Mouse (Mus musculus) stomach, postnatal 0 days (tissue): ENCODE measurements around the gene Abhd14a. TPM values are rescaled to one million over a fixed set of nuclear protein-coding genes. Genes with fewer than 3 reads are reported as not detected.
A peak's percentile ranks its signal among the peaks of the same experiment; 100 is the strongest.

Experiments
- ATAC-seq: fragments of 200-750 bp; cut with Nextera tagmentation; 2 replicates; pipeline ENCODE4 v1.8.0; 2017; ENCODE audit not compliant: low FRiP score, low TSS enrichment
- DNase-seq: peaks from one replicate; pipeline ENCODE4 v3.0.0-alpha.2; 2016; ENCODE audit warnings: low spot score
- H3K27ac ChIP-seq: fragments of 300-500 bp; sonication (generic); replicated peaks from 2 replicates; pipeline ENCODE4 v1.5.1; 2014; ENCODE audit warnings: mild to moderate bottlenecking, control low read depth
- H3K27me3 ChIP-seq: fragments of 300-500 bp; sonication (generic); 2 replicates; pipeline ENCODE4 v1.6.1; 2014; ENCODE audit warnings: low read length; ENCODE audit not compliant: control insufficient read depth, insufficient read depth
- H3K36me3 ChIP-seq: fragments of 300-500 bp; sonication (generic); 2 replicates; pipeline ENCODE4 v1.6.1; 2014; ENCODE audit warnings: low read length, mixed read lengths; ENCODE audit not compliant: control insufficient read depth, insufficient read depth
- H3K4me1 ChIP-seq: fragments of 300-500 bp; sonication (generic); replicated peaks from 2 replicates; pipeline ENCODE4 v1.6.1; 2014; ENCODE audit warnings: antibody characterized with exemption; ENCODE audit not compliant: control insufficient read depth, insufficient read depth
- H3K4me2 ChIP-seq: fragments of 300-500 bp; sonication (generic); replicated peaks from 2 replicates; pipeline ENCODE4 v1.6.1; 2014; ENCODE audit warnings: low read depth, mild to moderate bottlenecking, control low read depth, moderate library complexity
- H3K4me3 ChIP-seq: fragments of 300-500 bp; sonication (generic); 2 replicates; pipeline ENCODE4 v1.5.1; 2014; ENCODE audit warnings: low read depth, low read length, control low read depth
- H3K9ac ChIP-seq: fragments of 300-500 bp; sonication (generic); 2 replicates; pipeline ENCODE4 v1.6.1; 2014; ENCODE audit warnings: mild to moderate bottlenecking, low read length, control low read depth, mixed read lengths
- H3K9me3 ChIP-seq: fragments of 300-500 bp; sonication (generic); 2 replicates; pipeline ENCODE4 v1.6.1; 2016; ENCODE audit warnings: low read length; ENCODE audit not compliant: control insufficient read depth
- CTCF ChIP-seq: IDR thresholded peaks from 2 replicates; pipeline ENCODE4 v1.5.1; 2016; ENCODE audit warnings: antibody characterized with exemption, low read depth, mild to moderate bottlenecking, moderate library complexity
- EP300 ChIP-seq: optimal IDR thresholded peaks from 2 replicates; pipeline ENCODE3; 2016; ENCODE audit warnings: antibody characterized with exemption
- WGBS: fragments of 180-500 bp; shearing (Covaris S2); extraction: QIAGEN DNeasy Blood & Tissue Kit; methylation state at CpG from one replicate; pipeline ENCODE4 v1.1.7; 2014; 5-methylcytosine and 5-hydroxymethylcytosine counted together
- polyA plus RNA-seq: library from polyadenylated mRNA; unstranded; fragments of >200 nt; fragmentation: Nextera tagmentation; extraction: Ambion mirVana; gene quantifications from 2 replicates; pipeline ENCODE4 v1.2.1, GENCODE M21; 2015

The Abhd14a gene
- polyA plus RNA-seq, 1 experiment from 2014 or later: 23.2 TPM

DNA sequence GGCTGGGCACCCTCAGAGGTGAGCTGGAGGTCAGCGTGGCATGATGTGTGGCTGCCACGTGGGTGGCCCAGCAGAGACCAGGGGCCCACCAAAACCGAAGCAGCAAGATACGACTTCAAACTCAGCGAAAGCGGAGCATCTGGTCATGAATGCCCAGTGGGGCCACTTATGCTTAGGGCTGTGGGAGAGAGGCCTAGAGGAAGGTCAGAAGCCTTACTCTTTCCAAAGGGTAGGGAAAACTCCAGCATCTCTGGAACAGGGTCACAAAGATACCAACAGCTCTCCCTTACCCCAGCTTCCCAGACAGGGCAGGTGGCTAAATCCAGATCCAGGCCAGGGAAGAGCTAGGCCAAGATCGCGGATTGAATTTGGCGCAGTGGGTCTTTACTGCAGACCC, 9.7 kb upstream of the Abhd14a start:
- TF ChIP-seq CTCF: no peak
- no peak for TF ChIP-seq EP300
- H3K36me3 ChIP-seq: no peaks in the 10 kb centered on the region
- DNase-seq: no peak
- WGBS: 69% methylated on average over 9 of the region's 9 CpGs
- H3K4me1 ChIP-seq: peaks cover 12% of the 10 kb centered on the region; the same call in 1 of the 2 replicates
- H3K9me3 ChIP-seq: no peaks in the 10 kb centered on the region
- no peak for ATAC-seq
- no peak overlapping the region for H3K9ac ChIP-seq
- H3K27me3 ChIP-seq: no peaks in the 10 kb centered on the region
- H3K27ac ChIP-seq: peak overlapping the region; percentile 13; the same call in 1 of the 2 replicates
- H3K4me2 ChIP-seq: no peak overlapping the region
- H3K4me3 ChIP-seq: no peak overlapping the region

DNA sequence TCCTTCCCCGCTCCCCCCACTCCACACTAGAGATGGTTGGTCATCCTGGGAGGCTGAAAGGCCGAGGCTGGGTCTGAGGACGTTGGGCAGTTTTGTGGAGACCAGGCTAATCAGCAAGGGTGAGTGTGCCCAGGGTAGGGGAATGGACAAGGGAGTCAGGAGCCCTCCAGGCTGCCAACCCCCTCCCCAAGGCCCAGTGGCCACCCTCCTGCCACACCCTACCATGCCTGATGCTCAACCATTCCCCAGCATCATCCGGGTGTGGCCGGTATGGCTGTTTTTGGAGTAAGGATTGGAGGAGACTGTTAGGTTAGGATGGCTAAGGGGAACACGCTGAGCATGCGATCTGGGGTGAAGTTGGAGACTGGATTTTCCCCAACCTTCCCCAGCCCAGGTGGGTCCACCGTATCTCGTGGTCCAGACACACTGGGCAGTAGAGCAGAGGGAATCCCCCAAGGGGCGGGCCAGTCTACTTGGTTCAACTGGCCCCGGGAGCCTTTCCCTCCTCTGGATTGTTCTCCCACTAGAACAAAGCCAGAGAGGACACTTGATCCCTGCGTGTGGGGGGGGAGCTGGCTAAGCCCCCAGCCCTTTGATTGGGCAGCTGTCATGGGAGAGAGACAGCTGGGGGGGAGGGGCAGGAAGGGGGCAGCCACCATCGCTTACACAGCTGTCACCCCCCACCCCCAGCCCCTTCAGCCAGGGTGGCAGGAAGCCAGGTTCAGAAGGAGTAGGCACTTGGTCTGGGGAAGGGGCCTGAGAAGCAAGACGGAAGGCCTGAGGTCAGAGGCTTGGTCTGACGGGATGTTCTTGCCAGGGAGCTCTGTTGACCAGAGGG, 9.1 kb upstream of the Abhd14a start:
- Histone ChIP-seq H3K27me3 (no peaks in the 10 kb centered on the region), H3K36me3 (no peaks in the 10 kb centered on the region), H3K9me3 (no peaks in the 10 kb centered on the region), H3K27ac (peak overlapping the region; percentile 30; the same call in 1 of the 2 replicates), H3K9ac (0 out of 2 replicates have a peak overlapping the region, but pooled peaks have one; percentile 27), H3K4me1 (peaks cover 12% of the 10 kb centered on the region; the same call in 1 of the 2 replicates), H3K4me2 (no peak overlapping the region), H3K4me3 (no peak overlapping the region)
- WGBS: 44% methylated on average over 15 of the region's 15 CpGs
- ATAC-seq (no peak), DNase-seq (no peak)
- no peak for TF ChIP-seq EP300
- TF ChIP-seq CTCF: no peak

DNA sequence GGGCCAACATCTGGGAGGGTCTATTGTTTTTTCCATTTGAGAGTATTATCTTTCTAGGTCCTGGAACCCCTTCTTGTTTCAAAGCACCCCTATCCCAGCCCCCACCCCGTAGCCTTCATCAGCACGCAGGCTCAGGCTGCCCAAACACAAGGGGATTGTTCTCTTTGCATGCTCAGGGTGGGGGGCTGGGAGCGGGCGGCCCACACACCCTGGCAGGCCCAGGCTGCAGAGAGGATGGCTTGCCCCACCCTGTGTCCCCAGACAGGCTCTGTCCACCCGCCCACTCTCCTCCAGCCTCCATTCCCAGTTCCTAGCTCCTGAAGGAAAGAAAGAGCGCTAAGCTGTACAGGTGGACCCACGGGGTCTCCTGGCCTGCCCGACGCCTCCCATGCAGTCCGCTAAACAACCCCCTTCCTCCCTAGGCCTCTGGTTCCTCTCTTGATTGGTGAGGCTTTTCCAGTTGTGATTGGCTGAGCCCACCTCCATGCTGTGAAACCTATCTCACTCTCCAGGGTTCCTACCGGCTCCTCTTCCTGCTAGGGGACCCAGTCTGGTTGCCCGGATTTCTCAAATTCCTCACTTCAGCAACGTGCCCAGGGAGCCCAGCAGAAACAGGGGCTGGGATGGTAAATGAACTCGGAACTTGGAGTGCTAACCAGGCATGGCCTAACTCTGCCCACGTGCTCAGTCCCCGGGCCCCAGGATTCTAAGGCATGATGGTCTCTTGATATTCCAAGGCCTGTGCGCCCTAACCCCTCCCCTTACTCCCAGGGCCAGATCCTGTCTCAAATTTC, 7.6 kb upstream of the Abhd14a start:
- no peak for ATAC-seq
- no peak for DNase-seq
- H3K9me3 ChIP-seq: no peaks in the 10 kb centered on the region
- H3K4me1 ChIP-seq: peaks cover 19% of the 10 kb centered on the region
- peak overlapping the region; percentile 78 for H3K4me2 ChIP-seq
- peak overlapping the region; percentile 72 for H3K9ac ChIP-seq
- no peaks in the 10 kb centered on the region for H3K36me3 ChIP-seq
- peak overlapping the region; percentile 61 for H3K4me3 ChIP-seq
- H3K27me3 ChIP-seq: no peaks in the 10 kb centered on the region
- no peak overlapping the region for H3K27ac ChIP-seq
- TF ChIP-seq EP300 (no peak), CTCF (no peak)
- 23% methylated on average over 16 of the region's 17 CpGs for WGBS

DNA sequence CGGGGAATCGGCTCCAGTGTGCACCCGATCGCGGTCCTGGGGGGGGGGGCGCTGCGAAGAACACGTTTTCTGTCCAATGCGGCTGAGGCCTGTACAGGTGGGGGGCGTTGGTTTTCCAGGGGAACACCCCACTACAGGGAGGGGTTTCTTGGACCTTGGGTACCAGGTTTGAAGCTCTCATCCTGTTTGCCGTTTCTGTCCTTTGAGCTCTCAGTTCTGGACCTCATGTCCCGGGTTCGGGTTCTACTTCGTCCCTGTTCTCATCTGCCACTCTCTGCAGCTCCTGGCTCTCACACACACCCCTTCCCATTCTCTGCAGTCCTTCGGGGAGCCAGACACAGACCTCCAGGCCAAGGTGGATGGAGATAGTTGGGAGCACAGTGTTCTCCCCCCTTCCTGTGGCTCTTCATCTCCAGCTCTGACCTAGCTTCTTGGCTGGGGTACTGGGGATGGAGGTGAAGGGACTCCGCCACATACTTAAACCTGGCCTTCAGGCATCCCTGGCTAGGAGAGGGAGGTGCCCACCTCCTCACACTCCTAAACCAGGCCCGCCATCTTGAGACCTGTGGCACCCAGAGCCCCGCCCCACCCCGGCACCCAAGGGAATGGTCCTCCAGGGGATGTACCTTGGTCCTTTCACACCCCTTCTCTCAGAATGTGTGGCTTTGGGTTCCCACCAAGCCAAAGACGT, 6.7 kb upstream of the Abhd14a start:
- Histone ChIP-seq H3K27ac (peak overlapping the region; percentile 65), H3K4me1 (peaks cover 22% of the 10 kb centered on the region), H3K36me3 (no peaks in the 10 kb centered on the region), H3K27me3 (no peaks in the 10 kb centered on the region), H3K4me2 (peak overlapping the region; percentile 78), H3K4me3 (peak overlapping the region; percentile 61), H3K9me3 (no peaks in the 10 kb centered on the region), H3K9ac (peak overlapping the region; percentile 72)
- TF ChIP-seq EP300 (no peak), CTCF (no peak)
- 7% methylated on average over 20 of the region's 20 CpGs for WGBS
- DNase-seq (no peak), ATAC-seq (peak; percentile 7)

DNA sequence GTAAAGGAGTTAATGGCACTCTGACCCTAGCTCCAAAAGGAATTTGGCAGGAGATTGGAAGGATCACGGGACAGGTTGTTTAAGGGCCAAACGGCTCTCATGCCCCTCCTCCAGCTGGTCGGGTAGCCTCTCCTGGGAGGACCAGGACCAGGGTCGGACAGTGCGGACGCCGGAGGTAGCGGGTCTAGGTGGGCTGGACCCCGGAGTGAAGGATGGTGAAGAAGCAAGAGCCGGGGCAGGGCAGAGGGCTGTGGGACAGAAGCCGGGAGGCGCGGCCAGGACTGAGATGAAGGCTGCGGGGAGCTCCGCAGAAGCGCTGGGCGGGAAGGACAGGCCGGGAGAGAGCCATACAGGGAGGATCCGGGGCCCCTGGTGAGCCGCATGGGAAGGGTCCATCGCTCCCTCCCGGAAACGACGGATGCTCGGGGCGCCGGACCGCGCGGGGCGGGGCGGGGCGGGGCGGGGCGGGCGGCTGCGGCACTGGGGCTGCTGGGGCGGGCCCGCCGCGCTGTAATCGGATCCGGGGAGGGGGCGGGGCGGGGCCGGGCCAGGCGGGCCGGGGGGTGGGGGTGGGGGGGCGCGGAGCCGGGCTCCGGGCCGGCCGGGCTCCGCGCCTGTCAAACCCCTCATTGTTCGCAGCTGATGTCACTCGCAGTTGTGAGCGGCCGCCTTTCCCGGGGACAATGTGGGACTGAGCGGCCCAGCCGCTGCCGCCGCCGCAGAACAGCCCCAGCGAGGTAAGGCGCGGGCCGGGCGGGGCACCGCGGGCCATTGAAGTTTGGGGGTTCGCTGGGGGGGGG, 6.0 kb upstream of the Abhd14a start, which contains the start of gene Pcbp4:
Gene Pcbp4, plus strand, starts transcription at position 21 of the 800 bp plus-strand sequence.
- DNase-seq (peak; percentile 78), ATAC-seq (peak; percentile 68)
- peaks cover 25% of the 10 kb centered on the region for H3K4me1 ChIP-seq
- H3K9me3 ChIP-seq: no peaks in the 10 kb centered on the region
- no peak for TF ChIP-seq EP300
- no peak for TF ChIP-seq CTCF
- under 1% methylated on average over 38 of the region's 74 CpGs for WGBS
- peak within 1 kb of the TSS; percentile 78 for H3K4me2 ChIP-seq
- H3K4me3 ChIP-seq: peak within 1 kb of the TSS; percentile 61
- H3K27ac ChIP-seq: peak within 1 kb of the TSS; percentile 65
- H3K27me3 ChIP-seq: no peaks in the 10 kb centered on the region
- peak within 1 kb of the TSS; percentile 72 for H3K9ac ChIP-seq
- H3K36me3 ChIP-seq: no peaks in the 10 kb centered on the region
